Mouse (Mus musculus) layer of hippocampus, adult 18-20 months (tissue): ENCODE results near the gene Dbf4. TPM values are rescaled to one million over a fixed set of nuclear protein-coding genes. Genes with fewer than 3 reads are reported as not detected.

ENCODE experiments used
- DNase-seq, 2 experiments: peaks; one replicate each; pipeline ENCODE4 v3.0.0; 2022; ENCODE audit warnings: low spot score in 2 of 2
- long read RNA-seq: library from polyadenylated mRNA; stranded (forward); transcript quantifications from one replicate; pipeline ENCODE4 v2.0.0, GENCODE M21; 2021
- total RNA-seq, 2 experiments: library from RNA; stranded (reverse); gene quantifications; 2 replicates each; pipeline ENCODE4 v1.2.3; 2021

Gene Dbf4
- total RNA-seq = 1 to 10 TPM; 1.1 to 1.4 TPM
- long read RNA-seq = 0 reads

DNA sequence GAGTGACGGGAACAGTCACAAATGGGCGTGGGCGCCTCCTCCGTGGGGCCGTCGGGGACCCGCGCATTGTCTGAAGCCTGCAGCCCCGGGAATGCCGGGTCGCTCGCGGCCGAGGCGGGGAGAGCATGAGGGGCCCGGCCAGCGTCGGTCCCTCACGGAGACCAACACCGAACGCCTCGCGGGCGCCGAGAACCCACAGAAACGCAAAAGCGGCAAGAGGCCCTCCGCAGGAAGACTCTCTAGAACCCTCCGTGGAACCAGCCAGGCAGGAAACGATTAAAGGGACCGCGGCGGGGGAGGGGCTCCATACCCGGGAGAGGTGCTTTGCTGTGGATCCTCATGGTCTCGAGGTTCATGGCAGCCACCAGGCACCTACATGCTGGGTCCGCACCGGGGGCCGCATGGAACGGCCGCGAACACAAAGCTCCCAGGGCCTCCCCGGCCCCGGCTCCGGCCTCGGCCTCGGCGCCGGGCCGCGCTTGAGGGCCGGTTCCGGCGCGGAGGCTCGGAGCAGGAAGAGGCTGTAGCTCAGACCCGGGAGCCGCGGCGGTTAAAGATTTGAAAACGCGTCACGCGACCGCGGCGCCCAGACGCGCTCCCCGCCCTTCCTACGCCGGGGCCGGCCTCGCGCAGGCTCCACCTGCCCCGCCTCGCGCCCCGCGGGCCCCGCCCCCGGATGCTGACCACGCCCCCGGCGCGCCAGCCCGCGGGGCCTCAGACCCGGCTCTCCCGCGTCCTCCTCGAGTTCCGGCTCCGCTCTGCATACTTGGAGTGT lies at the start of gene Dbf4, which contains the start of gene Slc25a40:
Gene Dbf4 (minus strand): TSS at position 560 of the 775 bp plus-strand sequence.
Gene Slc25a40 (plus strand): TSS at position 694 of the 775 bp plus-strand sequence.
- peak; percentile 86 to 87 for DNase-seq

DNA sequence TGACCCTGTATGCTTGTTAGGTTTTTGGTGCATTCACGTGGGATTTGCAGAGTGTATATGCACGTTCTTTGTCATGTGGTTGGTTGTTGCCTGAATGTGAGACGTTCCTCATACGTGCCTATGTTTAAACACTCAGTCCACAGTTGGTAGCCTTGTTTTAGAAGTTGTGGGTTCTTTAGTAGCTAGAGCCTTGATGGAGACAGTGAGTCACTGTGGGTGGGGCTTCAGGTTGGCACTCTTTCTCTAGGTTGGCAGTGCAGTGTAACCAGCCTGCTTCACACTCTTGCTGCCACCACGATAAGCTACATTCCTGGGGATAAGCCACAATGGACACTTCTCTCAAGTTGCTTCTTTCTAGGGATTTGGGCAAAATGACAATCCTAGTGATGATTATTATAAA lies 34.0 kb upstream of the Dbf4 start:
- no peak for DNase-seq

DNA sequence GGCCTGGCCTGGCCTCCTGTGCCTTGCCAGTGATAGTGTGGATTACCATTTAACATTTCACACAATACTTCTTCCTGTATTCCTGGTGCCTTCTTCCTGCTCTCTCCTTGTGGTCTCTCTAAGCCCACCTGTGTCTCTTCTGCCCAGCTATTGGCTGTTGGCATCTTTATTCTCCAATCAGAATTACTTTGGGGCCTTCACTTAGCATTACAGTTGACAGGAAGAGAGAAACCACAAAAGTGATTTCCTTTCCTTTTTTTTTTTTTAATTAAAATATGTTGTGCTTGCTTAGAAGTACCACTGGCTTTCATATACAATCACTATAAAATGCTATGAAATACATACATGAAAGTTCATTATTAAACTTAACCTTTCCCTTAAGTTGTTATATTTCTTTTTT lies 33.0 kb upstream of the Dbf4 start:
- DNase-seq = no peak

DNA sequence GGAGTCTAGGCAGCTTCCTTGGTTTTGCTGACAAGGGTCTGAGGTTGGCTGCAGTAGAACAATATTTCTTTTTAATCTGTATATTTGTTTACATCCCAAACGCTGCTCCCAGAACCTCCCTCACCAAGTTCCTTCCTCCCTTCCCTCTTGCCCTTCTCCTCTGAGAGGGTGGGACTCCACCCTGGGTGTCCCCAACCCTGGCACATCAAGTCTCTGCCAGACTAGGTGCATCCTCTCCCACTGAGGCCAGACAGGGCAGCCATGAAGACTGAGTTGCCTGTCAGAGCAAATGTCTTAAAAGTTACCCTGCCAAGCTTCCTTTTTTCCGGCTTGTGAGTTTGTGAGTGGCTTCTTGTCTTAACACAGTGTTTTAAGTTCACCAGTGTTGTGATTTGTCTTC lies 16.6 kb upstream of the Dbf4 start:
- no peak for DNase-seq

DNA sequence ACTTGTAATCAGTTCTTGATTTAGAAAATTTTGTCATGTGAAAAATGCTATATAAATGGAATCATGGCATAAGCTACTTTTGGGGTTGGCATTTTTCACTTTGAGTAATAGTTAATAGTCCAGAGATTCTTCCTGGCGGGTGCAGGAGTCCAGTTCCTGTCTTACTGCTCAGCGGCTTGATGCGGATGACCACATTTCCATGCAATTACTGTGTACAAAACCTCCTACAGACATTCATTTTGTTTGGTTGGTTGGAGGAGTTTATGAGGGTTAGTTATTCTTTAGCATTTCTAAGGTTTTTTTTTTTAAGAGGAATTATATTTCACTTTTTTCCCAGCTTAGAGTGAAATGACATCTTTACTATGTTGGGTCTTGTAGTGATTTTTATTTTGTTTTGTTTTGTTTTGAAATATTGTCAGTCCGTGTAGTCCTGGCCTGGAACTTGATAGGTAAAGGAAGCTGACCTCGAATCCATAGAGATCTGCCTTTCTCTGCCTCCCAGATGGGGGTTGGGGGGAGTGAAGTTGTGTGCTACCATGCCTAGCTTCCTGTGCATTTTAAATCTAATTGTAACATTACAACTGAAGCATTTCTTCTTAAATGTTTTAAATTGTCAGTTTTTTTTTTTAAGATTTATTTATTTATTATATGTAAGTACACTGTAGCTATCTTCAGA lies 15.1 kb upstream of the Dbf4 start:
- DNase-seq = no peak

DNA sequence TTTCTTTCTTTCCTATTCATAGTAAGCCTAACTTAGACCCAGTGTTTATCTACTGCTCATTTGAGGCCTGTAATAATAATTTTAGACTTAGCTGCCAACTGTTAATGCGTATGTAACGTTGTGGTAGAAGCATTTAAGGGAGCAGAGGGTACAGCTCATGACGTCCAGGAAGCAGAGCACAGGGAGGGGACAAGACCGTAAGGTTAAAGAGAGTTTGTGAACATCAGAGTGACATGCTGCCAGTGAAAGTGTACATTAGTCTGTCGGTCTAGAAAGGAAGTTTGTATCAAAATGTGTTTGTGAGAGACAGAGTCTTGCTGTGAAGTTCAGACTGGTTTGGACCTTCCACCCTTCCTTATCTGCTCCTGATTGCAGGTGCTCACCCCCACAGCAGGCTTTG lies 3.4 kb upstream of the Dbf4 start:
- no peak for DNase-seq

DNA sequence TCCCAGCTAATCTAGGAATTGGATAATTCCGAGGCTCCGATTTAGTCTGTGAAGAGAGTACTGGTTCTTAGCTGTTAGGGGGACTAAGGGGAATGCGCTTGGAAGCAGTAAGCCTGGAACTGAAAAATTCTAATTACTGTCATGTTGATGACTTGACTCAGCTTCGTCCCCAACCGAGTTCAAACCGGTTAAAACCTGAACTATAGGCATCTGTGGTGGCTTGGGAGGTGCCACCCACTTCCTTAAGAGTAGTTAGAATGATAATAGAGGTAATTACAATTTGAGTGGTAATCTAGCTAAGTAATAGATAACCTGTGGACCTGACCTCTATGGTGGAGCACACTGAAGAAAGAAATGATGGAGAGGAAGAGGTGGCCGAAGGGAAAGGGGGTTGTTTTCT lies 1.6 kb upstream of the Dbf4 start:
- no peak for DNase-seq

DNA sequence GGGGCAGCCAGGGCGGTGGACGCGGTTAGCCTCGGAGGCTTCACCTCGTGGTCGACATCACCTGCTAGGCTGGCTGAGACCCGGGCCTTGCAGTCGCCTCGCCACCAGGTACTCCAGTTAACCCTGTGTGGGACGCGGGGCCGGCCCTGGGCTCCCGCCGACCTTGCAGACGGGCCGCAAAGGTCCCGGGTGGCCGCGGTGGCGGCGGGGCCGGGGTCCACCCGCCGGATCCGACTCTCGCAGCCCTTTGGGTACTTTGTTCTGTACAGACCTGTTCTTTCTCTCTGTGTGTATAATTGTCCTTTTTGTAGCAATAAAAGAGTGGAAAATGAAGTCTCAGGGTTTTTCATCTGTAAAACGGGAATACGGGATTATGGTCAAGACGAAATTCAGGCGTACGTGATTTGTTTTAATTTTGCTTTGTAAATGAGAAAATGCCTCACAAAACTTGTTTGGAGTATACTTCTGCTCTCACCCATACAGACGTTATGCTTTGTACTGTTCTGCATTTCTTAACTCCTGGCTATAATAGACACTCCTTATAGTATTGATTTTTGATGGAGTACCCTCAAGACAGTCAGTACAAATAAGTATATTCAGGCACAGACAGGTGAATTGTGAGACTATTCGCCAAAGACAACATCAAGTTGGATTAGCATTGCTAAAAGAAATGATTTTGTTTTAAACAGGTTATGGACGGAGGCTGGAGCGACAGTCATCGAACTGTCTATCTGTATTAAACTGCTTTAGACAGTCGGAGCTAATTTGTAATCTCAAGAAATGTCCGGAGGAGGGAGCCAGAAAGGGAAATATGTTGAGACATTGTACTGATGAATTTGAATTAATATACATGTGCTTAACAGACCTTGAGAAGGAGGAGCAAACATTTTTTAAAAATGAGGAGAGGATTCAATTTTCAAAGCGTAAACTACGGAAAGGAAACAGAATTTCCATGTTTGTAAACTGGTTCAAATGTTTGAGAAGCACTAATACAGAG lies 714 bp upstream of the Dbf4 start:
- peak in 1 of 2 experiments; percentile 29 for DNase-seq

DNA sequence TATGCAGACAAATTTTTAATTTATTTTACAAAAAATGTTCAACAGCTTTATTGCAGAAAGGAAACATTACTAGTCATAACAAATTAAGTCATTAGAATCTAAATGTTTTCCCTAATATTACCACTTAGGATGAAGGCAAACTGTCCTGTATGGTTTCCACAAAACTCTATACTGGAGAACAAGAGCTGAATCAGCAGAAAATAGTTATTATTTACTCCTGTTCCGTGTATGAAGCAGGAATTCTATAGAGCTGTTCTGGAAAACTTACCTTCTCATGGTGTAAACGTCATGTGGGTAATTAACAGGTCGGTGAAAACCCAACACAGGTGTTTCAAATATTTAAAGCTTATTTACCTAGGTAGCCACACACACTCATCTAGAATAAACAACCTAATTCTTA lies 1.1 kb downstream of the Dbf4 start:
- DNase-seq = no peak

DNA sequence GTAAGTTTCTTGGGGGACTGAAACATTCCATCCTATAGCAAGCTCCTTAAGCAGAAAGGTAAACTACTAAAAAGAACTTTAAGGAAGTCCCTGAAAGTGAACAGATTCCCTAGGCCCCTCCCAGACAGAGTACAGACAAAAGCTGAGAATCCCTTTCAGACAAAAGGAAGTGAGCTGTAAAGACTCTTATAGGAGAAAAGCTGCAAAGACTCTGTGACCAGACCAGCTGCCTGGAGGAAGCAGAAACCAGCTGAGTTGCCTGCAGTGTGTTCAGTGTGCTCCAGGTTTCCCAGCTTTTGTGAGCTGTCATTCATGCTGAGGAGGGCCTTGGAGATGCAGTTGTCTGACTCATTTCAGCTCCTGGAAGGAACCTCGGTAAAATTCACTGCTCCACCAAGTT lies 5.1 kb downstream of the Dbf4 start:
- DNase-seq = no peak

DNA sequence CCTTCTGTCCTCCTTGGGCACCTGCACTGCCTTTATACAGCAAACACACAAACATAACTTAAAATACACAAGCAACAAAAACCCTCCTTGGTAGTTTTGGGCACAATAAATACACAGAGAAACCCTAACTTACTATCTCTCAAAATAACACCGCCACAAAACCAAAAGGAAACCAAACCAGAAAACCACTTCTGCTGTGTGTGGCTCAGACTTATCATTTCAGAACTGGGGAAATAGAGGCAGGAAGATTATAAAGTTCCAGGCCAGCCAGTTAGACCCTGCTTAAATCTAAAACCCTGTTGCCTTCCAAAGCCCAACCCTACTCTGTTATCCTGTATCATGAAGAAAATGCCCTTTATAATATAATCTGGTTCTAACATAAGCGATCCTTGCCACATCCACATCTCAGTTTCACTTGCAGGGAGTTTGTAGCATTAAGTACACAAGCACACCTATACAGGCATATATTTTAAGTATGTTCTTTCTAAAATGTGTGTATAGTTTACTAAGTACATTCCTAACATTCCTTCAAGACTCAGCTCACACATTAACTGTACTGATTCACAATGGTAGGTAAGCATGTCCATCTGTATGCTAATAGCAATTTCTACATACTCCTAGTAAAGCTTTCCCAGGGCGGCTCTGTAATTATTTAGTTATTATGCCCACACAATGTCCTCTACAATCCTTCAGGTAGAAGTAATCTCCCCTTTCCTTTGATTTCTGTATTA lies 5.7 kb downstream of the Dbf4 start:
- no peak for DNase-seq

DNA sequence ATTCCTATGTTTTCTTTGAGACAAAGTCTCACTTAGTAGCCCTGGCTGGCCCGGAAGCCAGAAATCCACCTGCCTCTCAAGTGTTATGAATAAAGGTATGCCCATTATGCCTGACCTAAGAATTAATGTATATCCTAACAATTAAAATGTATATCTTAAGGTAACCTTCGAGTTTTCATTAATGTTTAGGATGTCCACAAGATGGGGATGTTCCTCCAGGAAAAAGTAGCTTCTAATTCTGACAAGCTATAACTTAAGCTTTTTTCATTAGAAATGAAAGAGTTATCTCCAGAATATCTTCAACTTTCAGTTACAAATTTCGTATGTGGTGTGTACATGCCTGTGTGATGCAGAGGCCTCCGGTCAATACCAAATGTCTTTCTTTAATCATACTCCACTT lies 13.8 kb downstream of the Dbf4 start:
- no peak for DNase-seq

DNA sequence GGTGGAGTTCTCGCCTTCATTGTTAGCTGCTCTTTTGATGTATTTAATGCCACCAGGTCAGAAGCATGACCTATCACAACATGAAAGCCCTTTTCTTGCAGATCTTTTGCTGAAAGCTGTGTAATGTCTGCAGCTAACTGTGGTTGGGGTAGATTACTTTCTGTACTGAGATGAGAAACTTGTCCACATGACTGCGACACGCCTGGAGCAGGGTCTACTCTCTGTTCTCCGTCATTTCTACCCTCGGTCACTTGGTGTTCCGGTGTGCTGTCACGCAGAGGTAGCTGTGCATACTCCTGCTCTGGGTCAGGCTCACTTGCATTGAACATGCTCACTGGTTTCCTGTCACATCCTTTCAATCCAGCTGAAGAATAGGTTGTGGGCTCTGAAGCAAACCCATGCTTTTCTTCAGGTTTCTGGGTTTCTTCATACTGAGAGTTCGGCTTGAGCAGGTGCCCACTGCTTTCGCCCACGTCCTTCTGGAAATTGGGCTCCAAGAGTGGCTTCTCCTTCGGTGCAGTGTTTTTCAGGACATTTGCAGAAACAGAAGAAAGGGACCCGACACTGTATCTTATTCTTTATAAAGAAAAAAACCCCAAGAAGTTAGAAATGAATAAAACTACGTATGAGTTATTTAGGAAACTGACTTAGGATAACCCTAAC lies 24.8 kb downstream of the Dbf4 start:
- peak in 1 of 2 experiments; percentile 8 for DNase-seq

DNA sequence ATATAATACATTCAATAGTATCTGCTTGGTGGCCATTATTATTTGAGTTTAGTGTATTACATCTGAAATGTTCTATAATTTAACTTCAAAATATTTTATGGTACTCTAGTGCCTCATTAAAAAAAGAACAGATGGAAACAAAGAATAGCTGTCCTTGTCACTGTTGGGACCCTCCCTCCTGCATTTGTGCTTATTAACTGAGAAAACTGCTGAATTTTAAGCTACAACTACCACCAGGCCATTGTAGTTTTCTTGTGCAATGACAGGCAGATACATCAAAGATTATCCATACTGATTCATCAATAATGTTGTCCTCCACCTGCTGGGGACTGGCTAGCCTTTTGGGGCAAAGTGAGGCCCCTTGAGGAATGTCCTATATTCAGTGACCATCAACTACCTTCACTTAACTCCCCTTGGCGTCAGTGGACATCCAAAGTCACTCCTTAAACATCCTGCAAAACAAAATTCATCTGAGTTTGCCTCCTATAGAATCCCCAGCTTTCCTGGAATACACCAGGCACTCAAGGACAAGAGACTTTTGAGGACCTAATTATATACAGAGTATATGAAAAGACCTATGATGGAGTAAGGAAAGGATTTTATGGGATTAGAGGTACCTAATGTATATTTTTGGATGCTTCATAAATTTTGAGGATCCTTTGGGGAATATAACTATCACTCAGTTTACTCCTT lies 28.5 kb downstream of the Dbf4 start:
- DNase-seq = no peak

DNA sequence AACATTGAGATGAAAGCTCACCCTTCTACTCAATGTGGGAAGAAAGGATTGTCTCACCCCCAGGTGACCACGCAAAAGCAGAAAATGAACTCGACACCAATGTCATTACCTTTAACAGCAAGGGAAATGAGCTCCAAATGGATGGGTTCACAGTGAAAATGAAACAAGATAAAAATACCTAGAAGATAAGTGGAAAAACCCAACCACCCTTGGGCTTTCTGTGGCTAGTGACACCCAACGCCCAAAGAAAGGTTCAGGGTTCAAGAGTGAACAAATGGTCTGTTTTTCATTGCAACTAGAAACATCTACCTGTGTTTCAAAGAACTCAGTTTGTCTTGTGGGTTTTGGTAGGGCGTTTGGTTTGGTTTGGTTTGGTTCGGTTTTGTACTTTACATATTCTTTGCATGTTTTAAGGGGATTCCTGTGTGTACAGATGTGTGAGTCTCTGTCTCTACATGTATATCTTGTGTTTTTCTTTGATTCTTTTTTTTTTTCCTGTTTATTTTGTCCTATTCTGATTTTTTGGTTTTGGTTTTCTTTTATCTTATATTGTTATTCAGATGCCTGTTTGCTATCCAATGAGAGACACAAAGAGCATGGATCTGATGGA lies 48.1 kb downstream of the Dbf4 start:
- DNase-seq = no peak

DNA sequence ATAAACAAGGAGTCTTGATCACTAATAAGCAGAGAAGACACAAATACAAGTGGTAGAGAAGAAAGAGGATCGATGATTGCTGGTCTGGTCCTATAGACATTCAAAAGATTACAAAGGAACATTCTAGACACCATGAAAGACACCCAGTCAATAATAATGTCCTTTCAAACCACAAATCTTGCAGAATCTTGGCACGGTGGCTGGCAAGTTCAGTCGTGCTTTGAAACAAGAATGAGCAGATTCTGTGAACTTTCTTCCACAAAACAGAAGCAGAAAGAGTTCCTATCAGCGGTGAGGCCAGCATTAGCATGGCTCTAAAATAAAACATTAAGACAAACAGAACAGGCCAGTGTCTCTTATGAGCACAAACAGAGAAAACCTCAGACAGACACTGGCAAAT lies 49.1 kb downstream of the Dbf4 start:
- DNase-seq = no peak

DNA sequence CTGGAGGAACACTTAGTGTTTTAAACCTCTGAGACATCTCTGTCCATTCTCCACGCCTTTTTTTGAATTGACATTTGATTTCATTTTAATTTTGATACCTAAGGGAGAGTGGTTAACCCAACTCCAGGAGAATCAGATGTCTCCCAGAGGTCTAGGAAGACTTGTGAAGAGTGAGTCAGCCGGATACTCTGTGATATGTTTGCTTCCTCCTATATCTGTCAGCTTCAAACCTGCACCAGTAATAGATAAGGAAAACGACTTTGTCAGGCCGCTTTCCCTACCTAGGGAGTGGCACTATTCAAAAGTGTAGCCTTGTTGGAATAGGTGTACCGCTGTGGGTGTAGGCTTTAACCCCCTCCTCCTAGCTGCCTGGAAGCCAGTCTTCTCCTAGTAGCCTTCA lies 53.7 kb downstream of the Dbf4 start:
- no peak for DNase-seq

DNA sequence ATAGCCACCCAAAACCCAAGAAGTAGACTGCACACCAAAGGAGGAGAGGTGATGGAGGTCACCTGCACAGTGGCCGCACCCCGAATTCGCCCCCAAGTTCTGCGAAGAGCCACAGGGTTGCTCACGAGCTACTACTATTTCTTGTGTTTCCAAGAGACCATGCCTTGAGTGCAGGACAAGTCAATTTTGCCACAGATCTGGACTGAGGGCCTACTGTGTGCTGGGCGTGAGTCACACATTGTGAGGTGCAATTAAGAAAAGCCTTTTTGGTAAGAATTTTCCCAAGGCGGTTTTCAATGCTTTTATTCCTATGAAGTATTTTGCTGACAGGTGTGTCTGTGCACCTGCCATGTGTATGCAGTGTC lies 54.2 kb downstream of the Dbf4 start:
- no peak for DNase-seq

DNA sequence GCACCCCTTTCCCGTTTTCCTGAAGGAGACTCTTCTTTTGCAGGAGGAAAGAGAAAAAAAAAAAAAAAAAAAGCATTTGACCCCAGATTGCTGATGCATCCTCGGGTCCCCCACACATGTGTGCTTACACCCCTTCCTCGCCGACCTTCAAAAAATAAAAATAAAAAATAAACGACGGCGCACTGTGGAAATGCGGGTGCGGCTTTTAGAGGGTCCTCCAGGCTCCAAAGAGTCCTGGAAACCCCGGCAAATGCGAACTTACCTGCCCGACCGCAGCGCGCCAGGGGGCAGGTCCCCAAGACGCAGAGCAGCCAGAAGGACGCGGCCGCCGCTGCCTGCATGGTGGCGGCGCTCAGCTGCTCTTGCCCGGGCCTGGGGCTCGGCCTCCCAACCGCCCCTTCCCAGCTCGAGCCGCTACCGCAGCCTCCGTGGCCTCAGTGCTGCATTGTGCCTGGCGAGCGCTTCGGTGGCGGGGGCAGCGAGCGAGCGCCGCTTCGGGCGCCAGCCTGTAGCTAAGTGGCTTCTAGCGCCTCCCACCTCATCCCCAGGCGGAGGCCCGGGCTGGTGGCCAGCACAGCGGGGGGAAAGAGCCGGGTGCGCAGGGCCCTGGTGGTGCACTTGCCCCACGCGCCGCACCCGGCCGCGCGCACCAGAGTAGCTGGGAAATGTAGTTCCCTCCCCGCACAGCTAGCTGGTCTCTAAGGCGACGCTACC lies 54.7 kb downstream of the Dbf4 start, which contains the start of gene Adam22:
Gene Adam22 (minus strand): TSS at position 547 of the 714 bp plus-strand sequence.
- DNase-seq = peak; percentile 96
